Mouse (Mus musculus) heart, postnatal 0 days (tissue): ENCODE results near the gene Med24.

Source experiments
- CTCF ChIP-seq: IDR thresholded peaks from 2 replicates; pipeline ENCODE4 v1.5.1; 2016; ENCODE audit warnings: antibody characterized with exemption, control low read depth, low read depth
- EP300 ChIP-seq: IDR thresholded peaks from 2 replicates; pipeline ENCODE4 v1.6.1; 2016; ENCODE audit warnings: antibody characterized with exemption, low read depth

GRCm38 (mm10) chr11:98753264-98753663 is 24.0 kb upstream of the Med24 start:
- TF ChIP-seq CTCF (no peak), EP300 (no peak)
